Mouse (Mus musculus): ENCODE results near the gene Cpox. TPM values are rescaled to one million over a fixed set of nuclear protein-coding genes. Genes with fewer than 3 reads are reported as not detected.

Gene Cpox
- polyA plus RNA-seq, 1 experiment from 2014 or later, result 24.4 TPM

GRCm38 (mm10) chr16:58704999-58705398 lies 34.9 kb downstream of the Cpox start:
- no peak overlapping the region for H3K4me3 ChIP-seq (ENCODE audit: low read depth, low read length)
- no peak overlapping the region for H3K27ac ChIP-seq (ENCODE audit: low read length)
- no peak overlapping the region for H3K9ac ChIP-seq (replicated peaks; ENCODE audit: low read depth, low read length)
- no peaks in the 10 kb centered on the region for H3K9me3 ChIP-seq (ENCODE audit: control insufficient read depth, low read depth, low read length)
- no peak overlapping the region for H3K4me2 ChIP-seq (replicated peaks; ENCODE audit: low read depth, low read length)
- no peak for ATAC-seq (ENCODE audit: insufficient number of reproducible peaks, insufficient read depth, low FRiP score, low read depth)
- no peaks in the 10 kb centered on the region for H3K36me3 ChIP-seq (ENCODE audit: control insufficient read depth, insufficient read depth, low read length)
- no peaks in the 10 kb centered on the region for H3K27me3 ChIP-seq (ENCODE audit: control insufficient read depth, insufficient read depth, low read length)
- H3K4me1 ChIP-seq (ENCODE audit: control insufficient read depth, insufficient read depth, low read length), result 0 out of 2 replicates have a peak, but pooled peaks cover 6% of the 10 kb centered on the region

- H3K4me2 ChIP-seq (replicated peaks; ENCODE audit: low read depth, low read length), result no peak overlapping the region
- no peak for ATAC-seq (ENCODE audit: insufficient number of reproducible peaks, insufficient read depth, low FRiP score, low read depth)
- no peaks in the 10 kb centered on the region for H3K27me3 ChIP-seq (ENCODE audit: control insufficient read depth, insufficient read depth, low read length)
- H3K36me3 ChIP-seq (ENCODE audit: control insufficient read depth, insufficient read depth, low read length), result no peaks in the 10 kb centered on the region
- H3K9ac ChIP-seq (replicated peaks; ENCODE audit: low read depth, low read length), result no peak overlapping the region
- no peak overlapping the region for H3K4me3 ChIP-seq (ENCODE audit: low read depth, low read length)
- no peak overlapping the region for H3K27ac ChIP-seq (ENCODE audit: low read length)
- 0 out of 2 replicates have a peak, but pooled peaks cover 6% of the 10 kb centered on the region for H3K4me1 ChIP-seq (ENCODE audit: control insufficient read depth, insufficient read depth, low read length)
- 90% methylated on average over 4 of the region's 4 CpGs for WGBS
- H3K9me3 ChIP-seq (ENCODE audit: control insufficient read depth, low read depth, low read length), result no peaks in the 10 kb centered on the region
Measured at GRCm38 (mm10) chr16:58707276-58707905, 37.3 kb downstream of the Cpox start.

DNA sequence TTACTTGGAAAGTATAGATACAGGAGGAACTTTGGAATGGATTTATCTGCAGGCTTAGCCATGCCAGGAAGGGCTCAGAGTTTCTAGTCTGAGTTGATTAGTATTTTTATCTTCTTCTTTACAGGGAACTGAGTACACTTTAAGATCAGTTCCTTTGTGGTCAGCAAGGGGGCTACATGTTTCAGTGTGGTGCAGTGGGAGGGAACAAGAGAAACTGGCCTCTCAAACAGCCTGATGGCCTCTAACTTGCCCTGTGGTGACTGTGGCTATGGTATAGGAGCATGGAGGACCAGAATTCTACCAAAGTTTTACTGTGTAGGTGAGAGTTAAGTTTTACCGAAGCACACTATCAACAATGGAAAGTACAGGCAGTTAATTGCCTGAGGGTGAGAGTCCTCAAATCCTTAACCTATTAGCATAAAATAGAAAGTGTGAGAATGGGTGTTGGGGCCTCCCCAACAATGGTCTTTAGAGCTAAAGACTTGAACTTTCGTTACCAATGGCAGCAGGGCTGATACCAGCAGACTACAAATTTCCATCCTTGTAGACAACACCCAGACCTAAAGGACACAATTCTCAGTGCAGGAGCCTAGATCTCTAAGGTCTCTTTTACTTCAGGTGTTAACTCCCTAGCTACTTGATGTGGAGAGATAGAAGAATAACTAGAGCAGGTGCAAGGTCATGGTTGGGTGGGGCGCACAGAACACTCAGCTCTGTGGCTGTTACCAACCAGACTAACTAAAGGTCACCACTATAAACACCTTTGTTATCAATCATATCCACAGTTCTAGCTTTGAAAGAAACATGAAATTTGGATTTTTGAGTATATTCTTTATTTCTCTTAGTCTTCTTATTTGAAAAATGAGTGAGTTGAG lies 38.7 kb downstream of the Cpox start:
- no peak for ATAC-seq (ENCODE audit: insufficient number of reproducible peaks, insufficient read depth, low FRiP score, low read depth)
- no peaks in the 10 kb centered on the region for H3K36me3 ChIP-seq (ENCODE audit: control insufficient read depth, insufficient read depth, low read length)
- H3K4me1 ChIP-seq (ENCODE audit: control insufficient read depth, insufficient read depth, low read length), result 0 out of 2 replicates have a peak, but pooled peaks cover under 1% of the 10 kb centered on the region
- no peaks in the 10 kb centered on the region for H3K27me3 ChIP-seq (ENCODE audit: control insufficient read depth, insufficient read depth, low read length)
- H3K4me3 ChIP-seq (ENCODE audit: low read depth, low read length), result no peak overlapping the region
- H3K9me3 ChIP-seq (ENCODE audit: control insufficient read depth, low read depth, low read length), result no peaks in the 10 kb centered on the region
- 71% methylated on average over 3 of the region's 3 CpGs for WGBS
- no peak overlapping the region for H3K27ac ChIP-seq (ENCODE audit: low read length)
- H3K4me2 ChIP-seq (replicated peaks; ENCODE audit: low read depth, low read length), result no peak overlapping the region
- H3K9ac ChIP-seq (replicated peaks; ENCODE audit: low read depth, low read length), result no peak overlapping the region

GRCm38 (mm10) chr16:58709536-58709935 lies 39.4 kb downstream of the Cpox start:
- H3K9ac ChIP-seq (replicated peaks; ENCODE audit: low read depth, low read length), result no peak overlapping the region
- H3K36me3 ChIP-seq (ENCODE audit: control insufficient read depth, insufficient read depth, low read length), result no peaks in the 10 kb centered on the region
- no peak overlapping the region for H3K4me3 ChIP-seq (ENCODE audit: low read depth, low read length)
- H3K4me2 ChIP-seq (replicated peaks; ENCODE audit: low read depth, low read length), result no peak overlapping the region
- no peak overlapping the region for H3K27ac ChIP-seq (ENCODE audit: low read length)
- ATAC-seq (ENCODE audit: insufficient number of reproducible peaks, insufficient read depth, low FRiP score, low read depth), result no peak
- H3K9me3 ChIP-seq (ENCODE audit: control insufficient read depth, low read depth, low read length), result no peaks in the 10 kb centered on the region
- no peaks in the 10 kb centered on the region for H3K27me3 ChIP-seq (ENCODE audit: control insufficient read depth, insufficient read depth, low read length)
- H3K4me1 ChIP-seq (ENCODE audit: control insufficient read depth, insufficient read depth, low read length), result no peaks in the 10 kb centered on the region
- 67% methylated on average over 4 of the region's 4 CpGs for WGBS

DNA sequence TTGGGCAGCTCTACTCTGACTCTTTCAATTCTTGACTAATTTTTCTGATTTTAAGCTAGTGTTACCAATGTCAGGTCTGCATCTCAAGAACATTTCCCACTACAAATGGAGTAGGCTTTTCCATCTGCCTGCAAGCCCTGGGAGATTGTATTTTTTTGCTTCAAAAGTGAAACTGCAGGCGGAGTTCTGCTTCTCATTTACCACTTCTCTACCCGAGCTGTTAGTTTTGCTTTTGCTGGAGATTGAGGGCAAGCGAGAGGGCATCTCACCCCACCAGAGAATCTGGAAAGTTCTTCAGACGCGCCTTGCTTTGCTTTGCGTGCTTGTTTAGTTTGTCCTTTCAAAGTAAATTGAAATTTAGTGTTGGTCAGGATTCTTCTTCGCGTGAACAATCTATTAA lies 42.1 kb downstream of the Cpox start:
- ATAC-seq (ENCODE audit: insufficient number of reproducible peaks, insufficient read depth, low FRiP score, low read depth), result no peak
- no peak overlapping the region for H3K9ac ChIP-seq (replicated peaks; ENCODE audit: low read depth, low read length)
- H3K4me2 ChIP-seq (replicated peaks; ENCODE audit: low read depth, low read length), result no peak overlapping the region
- no peak overlapping the region for H3K27ac ChIP-seq (ENCODE audit: low read length)
- H3K4me1 ChIP-seq (ENCODE audit: control insufficient read depth, insufficient read depth, low read length), result no peaks in the 10 kb centered on the region
- no peaks in the 10 kb centered on the region for H3K36me3 ChIP-seq (ENCODE audit: control insufficient read depth, insufficient read depth, low read length)
- H3K9me3 ChIP-seq (ENCODE audit: control insufficient read depth, low read depth, low read length), result no peaks in the 10 kb centered on the region
- no peaks in the 10 kb centered on the region for H3K27me3 ChIP-seq (ENCODE audit: control insufficient read depth, insufficient read depth, low read length)
- WGBS, result 74% methylated on average over 8 of the region's 8 CpGs
- H3K4me3 ChIP-seq (ENCODE audit: low read depth, low read length), result no peak overlapping the region

GRCm38 (mm10) chr16:58713128-58713527 lies 43.0 kb downstream of the Cpox start:
- no peak for ATAC-seq (ENCODE audit: insufficient number of reproducible peaks, insufficient read depth, low FRiP score, low read depth)
- 85% methylated on average over 1 of the region's 1 CpGs for WGBS

DNA sequence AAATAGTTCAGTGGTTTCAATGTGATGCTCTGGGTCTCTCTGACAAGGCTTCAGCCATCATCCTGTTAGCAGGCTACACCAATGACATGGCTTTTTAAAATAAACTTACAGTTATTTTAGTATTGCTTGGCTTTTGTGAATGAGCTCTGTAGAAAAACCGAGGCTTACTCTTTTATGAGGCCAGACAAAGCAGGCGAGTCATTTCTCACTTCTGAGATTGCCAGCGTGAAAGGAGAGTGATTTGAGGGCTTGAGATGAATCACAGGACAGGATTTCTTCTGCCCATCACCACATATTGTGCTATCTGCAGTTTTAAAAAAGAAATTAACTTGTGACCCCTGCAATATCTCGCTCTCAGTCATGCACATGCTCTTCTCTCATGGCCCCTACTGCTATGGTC lies 44.9 kb downstream of the Cpox start:
- Histone ChIP-seq H3K27me3 (ENCODE audit: control insufficient read depth, insufficient read depth, low read length) (no peaks in the 10 kb centered on the region), H3K9me3 (ENCODE audit: control insufficient read depth, low read depth, low read length) (no peaks in the 10 kb centered on the region), H3K27ac (ENCODE audit: low read length) (no peak overlapping the region), H3K4me1 (ENCODE audit: control insufficient read depth, insufficient read depth, low read length) (no peaks in the 10 kb centered on the region), H3K9ac (replicated peaks; ENCODE audit: low read depth, low read length) (no peak overlapping the region), H3K4me3 (ENCODE audit: low read depth, low read length) (no peak overlapping the region), H3K4me2 (replicated peaks; ENCODE audit: low read depth, low read length) (no peak overlapping the region), H3K36me3 (ENCODE audit: control insufficient read depth, insufficient read depth, low read length) (no peaks in the 10 kb centered on the region)
- ATAC-seq (ENCODE audit: insufficient number of reproducible peaks, insufficient read depth, low FRiP score, low read depth), result no peak
- WGBS, result 59% methylated on average over 4 of the region's 4 CpGs

More at GRCm38 (mm10) chr16:58713128-58713527, 43.0 kb downstream of the Cpox start:
- Histone ChIP-seq H3K9ac (replicated peaks; ENCODE audit: low read depth, low read length) (no peak overlapping the region), H3K27ac (ENCODE audit: low read length) (no peak overlapping the region), H3K4me3 (ENCODE audit: low read depth, low read length) (no peak overlapping the region), H3K4me2 (replicated peaks; ENCODE audit: low read depth, low read length) (no peak overlapping the region), H3K9me3 (ENCODE audit: control insufficient read depth, low read depth, low read length) (no peaks in the 10 kb centered on the region), H3K27me3 (ENCODE audit: control insufficient read depth, insufficient read depth, low read length) (no peaks in the 10 kb centered on the region), H3K4me1 (ENCODE audit: control insufficient read depth, insufficient read depth, low read length) (no peaks in the 10 kb centered on the region), H3K36me3 (ENCODE audit: control insufficient read depth, insufficient read depth, low read length) (no peaks in the 10 kb centered on the region)

GRCm38 (mm10) chr16:58718666-58719120 lies 48.6 kb downstream of the Cpox start, which contains the start of gene Gpr15:
Gene Gpr15, minus strand, starts transcription at chr16:58719070.
- WGBS, result 89% methylated on average over 7 of the region's 7 CpGs

More at GRCm38 (mm10) chr16:58718666-58719120, 48.6 kb downstream of the Cpox start, which contains the start of gene Gpr15:
- Histone ChIP-seq H3K9me3 (ENCODE audit: control insufficient read depth, low read depth, low read length) (no peaks in the 10 kb centered on the region), H3K4me2 (replicated peaks; ENCODE audit: low read depth, low read length) (no peak within 1 kb of the TSS), H3K4me1 (ENCODE audit: control insufficient read depth, insufficient read depth, low read length) (no peaks in the 10 kb centered on the region), H3K4me3 (ENCODE audit: low read depth, low read length) (no peak within 1 kb of the TSS), H3K36me3 (ENCODE audit: control insufficient read depth, insufficient read depth, low read length) (no peaks in the 10 kb centered on the region), H3K27ac (ENCODE audit: low read length) (no peak within 1 kb of the TSS), H3K27me3 (ENCODE audit: control insufficient read depth, insufficient read depth, low read length) (no peaks in the 10 kb centered on the region), H3K9ac (replicated peaks; ENCODE audit: low read depth, low read length) (no peak within 1 kb of the TSS)
- ATAC-seq (ENCODE audit: insufficient number of reproducible peaks, insufficient read depth, low FRiP score, low read depth), result no peak

Data from stomach, embryonic 14.5 days (tissue).